Mouse (Mus musculus): Measurements from ENCODE around the gene Zfyve28.

Gene Zfyve28

GRCm38 (mm10) chr5:34286516-34286915 lies 1.7 kb downstream of the Zfyve28 start:
- no peak for DNase-seq (ENCODE audit: low spot score in 2 of 2)

GRCm38 (mm10) chr5:34285285-34285684 lies 3.0 kb downstream of the Zfyve28 start:
- no peak for DNase-seq (ENCODE audit: low spot score in 2 of 2)

- no peak for DNase-seq (ENCODE audit: low spot score in 2 of 2)
Observed at GRCm38 (mm10) chr5:34284156-34284750, 4.0 kb downstream of the Zfyve28 start.

- DNase-seq (ENCODE audit: low spot score in 2 of 2): no peak
Observed at GRCm38 (mm10) chr5:34283355-34283754, 4.9 kb downstream of the Zfyve28 start.

- DNase-seq (ENCODE audit: low spot score in 2 of 2): no peak
Observed at GRCm38 (mm10) chr5:34280976-34281375, 7.3 kb downstream of the Zfyve28 start.

- no peak for DNase-seq (ENCODE audit: low spot score in 2 of 2)
Observed at GRCm38 (mm10) chr5:34279214-34279613, 9.0 kb downstream of the Zfyve28 start.

GRCm38 (mm10) chr5:34278058-34278457 lies 10.2 kb downstream of the Zfyve28 start:
- no peak for DNase-seq (ENCODE audit: low spot score in 2 of 2)

GRCm38 (mm10) chr5:34276746-34277145 lies 11.5 kb downstream of the Zfyve28 start:
- no peak for DNase-seq (ENCODE audit: low spot score in 2 of 2)

GRCm38 (mm10) chr5:34276191-34276590 lies 12.1 kb downstream of the Zfyve28 start:
- no peak for DNase-seq (ENCODE audit: low spot score in 2 of 2)

- DNase-seq (ENCODE audit: low spot score in 2 of 2): no peak
Observed at GRCm38 (mm10) chr5:34274676-34275293, 13.5 kb downstream of the Zfyve28 start.

- DNase-seq (ENCODE audit: low spot score in 2 of 2): no peak
Observed at GRCm38 (mm10) chr5:34274268-34274667, 14.0 kb downstream of the Zfyve28 start.

GRCm38 (mm10) chr5:34273251-34273681 lies 15.0 kb downstream of the Zfyve28 start:
- DNase-seq (ENCODE audit: low spot score in 2 of 2): peak; percentile 48 to 68

GRCm38 (mm10) chr5:34271743-34272142 lies 16.5 kb downstream of the Zfyve28 start:
- DNase-seq (ENCODE audit: low spot score in 2 of 2): peak in 1 of 2 experiments; percentile 31

- no peak for DNase-seq (ENCODE audit: low spot score in 2 of 2)
Observed at GRCm38 (mm10) chr5:34269921-34270465, 18.3 kb downstream of the Zfyve28 start.

GRCm38 (mm10) chr5:34269197-34269920 lies 18.9 kb downstream of the Zfyve28 start:
- DNase-seq (ENCODE audit: low spot score in 2 of 2): no peak

GRCm38 (mm10) chr5:34266065-34266464 lies 22.2 kb downstream of the Zfyve28 start:
- peak; percentile 28 to 62 for DNase-seq (ENCODE audit: low spot score in 2 of 2)

GRCm38 (mm10) chr5:34259172-34259816 lies 29.0 kb downstream of the Zfyve28 start:
- DNase-seq (ENCODE audit: low spot score in 2 of 2): no peak

- DNase-seq (ENCODE audit: low spot score in 2 of 2): no peak
Observed at GRCm38 (mm10) chr5:34255189-34255588, 33.1 kb downstream of the Zfyve28 start.

- DNase-seq (ENCODE audit: low spot score in 2 of 2): no peak
Observed at GRCm38 (mm10) chr5:34254309-34254708, 33.9 kb downstream of the Zfyve28 start.

- DNase-seq (ENCODE audit: low spot score in 2 of 2): no peak
Observed at GRCm38 (mm10) chr5:34252967-34253519, 35.2 kb downstream of the Zfyve28 start.

- no peak for DNase-seq (ENCODE audit: low spot score in 2 of 2)
Observed at GRCm38 (mm10) chr5:34252307-34252966, 35.8 kb downstream of the Zfyve28 start.
